Mouse (Mus musculus) thymus, postnatal 10 days (tissue): ENCODE results near the gene Cbx7.
"Not testable (repeated sequence)": the region's sequence is repeated elsewhere in the genome, so short reads cannot be mapped to it uniquely, and the experiment has no call there.

Experiments used
- DNase-seq, 2 experiments: peaks; one replicate each; pipeline ENCODE4 v3.0.0; 2021; ENCODE audit warnings: low spot score in 2 of 2

Cbx7 gene

GRCm38 (mm10) chr15:79895221-79896079 lies 75.5 kb downstream of the Cbx7 start:
- not testable (repeated sequence) for DNase-seq

- no peak for DNase-seq
Measured at GRCm38 (mm10) chr15:79894343-79894742, 76.6 kb downstream of the Cbx7 start.

- DNase-seq = no peak
Measured at GRCm38 (mm10) chr15:79893824-79894123, 77.1 kb downstream of the Cbx7 start.

- no peak for DNase-seq
Measured at GRCm38 (mm10) chr15:79892995-79893823, 77.7 kb downstream of the Cbx7 start.

- DNase-seq = peak; percentile 47 to 49
Measured at GRCm38 (mm10) chr15:79892213-79892541, 78.7 kb downstream of the Cbx7 start.

- peak; percentile 70 to 91 for DNase-seq
Measured at GRCm38 (mm10) chr15:79891436-79892212, 79.3 kb downstream of the Cbx7 start, which contains the start of gene Apobec3. Apobec3 (plus strand) TSS chr15:79891659.

GRCm38 (mm10) chr15:79884820-79885219 lies 86.1 kb downstream of the Cbx7 start:
- DNase-seq = no peak

- peak; percentile 81 to 96 for DNase-seq
Measured at GRCm38 (mm10) chr15:79883352-79883822, 87.5 kb downstream of the Cbx7 start.

- no peak for DNase-seq
Measured at GRCm38 (mm10) chr15:79882623-79883267, 88.2 kb downstream of the Cbx7 start.

GRCm38 (mm10) chr15:79880477-79880876 lies 90.4 kb downstream of the Cbx7 start:
- no peak for DNase-seq

- DNase-seq = no peak
Measured at GRCm38 (mm10) chr15:79879319-79879718, 91.6 kb downstream of the Cbx7 start.

- DNase-seq = no peak
Measured at GRCm38 (mm10) chr15:79878725-79879136, 92.2 kb downstream of the Cbx7 start.

- DNase-seq = no peak
Measured at GRCm38 (mm10) chr15:79875261-79875995, 95.5 kb downstream of the Cbx7 start.

GRCm38 (mm10) chr15:79873995-79874394 lies 96.9 kb downstream of the Cbx7 start:
- no peak for DNase-seq

- DNase-seq = no peak
Measured at GRCm38 (mm10) chr15:79873545-79873944, 97.4 kb downstream of the Cbx7 start.

GRCm38 (mm10) chr15:79867260-79868002 lies 103.5 kb downstream of the Cbx7 start:
- DNase-seq = no peak
